Mouse (Mus musculus): ENCODE measurements around the gene Atp13a4. TPM values are rescaled to one million over a fixed set of nuclear protein-coding genes. Genes with fewer than 3 reads are reported as not detected.

The Atp13a4 gene
- polyA plus RNA-seq, 1 experiment: 0.01 TPM

- H3K36me3 ChIP-seq (ENCODE audit: control insufficient read depth, insufficient read depth): no peaks in the 10 kb centered on the region
- TF ChIP-seq SRF (IDR thresholded peaks at IDR 0.05; ENCODE audit: control insufficient read depth, insufficient read length, low read depth): no peak
- no peak for TF ChIP-seq MYOD1 (IDR thresholded peaks at IDR 0.05; ENCODE audit: control insufficient read depth in 1 of 3, insufficient read length in 2 of 3, low read depth in 2 of 3)
- TF ChIP-seq MAX (IDR thresholded peaks at IDR 0.05; ENCODE audit: low read depth): no peak
- TF ChIP-seq POLR2AphosphoS2 (IDR thresholded peaks at IDR 0.05; ENCODE audit: insufficient read length, low read depth): no peak
- TF ChIP-seq USF1 (IDR thresholded peaks at IDR 0.05; ENCODE audit: low read depth): no peak
- no peak for TF ChIP-seq CEBPB (IDR thresholded peaks at IDR 0.05; ENCODE audit: insufficient read depth, poor library complexity, severe bottlenecking)
- no peak for TF ChIP-seq REST (IDR thresholded peaks at IDR 0.05; ENCODE audit: insufficient read depth, insufficient read length)
- no peak for TF ChIP-seq MYOG (IDR thresholded peaks at IDR 0.05; ENCODE audit: control insufficient read depth in 1 of 3, insufficient read depth in 1 of 3, insufficient read length in 2 of 3, low read depth in 2 of 3)
- no peak for TF ChIP-seq TCF3 (IDR thresholded peaks at IDR 0.05; ENCODE audit: insufficient read length, low read depth)
- no peak for TF ChIP-seq POLR2A (IDR thresholded peaks at IDR 0.05; ENCODE audit: insufficient read length, low read depth)
- no peak for TF ChIP-seq TCF12 (IDR thresholded peaks at IDR 0.05; ENCODE audit: insufficient read depth, poor library complexity, severe bottlenecking)
- no peak for TF ChIP-seq E2F4 (IDR thresholded peaks at IDR 0.05; ENCODE audit: insufficient read depth)
- no peaks in the 10 kb centered on the region for H3K79me2 ChIP-seq (ENCODE audit: control insufficient read depth, insufficient read depth)
- H3K27me3 ChIP-seq (ENCODE audit: control insufficient read depth, insufficient read depth, insufficient read length): no peaks in the 10 kb centered on the region
- no peak overlapping the region for H3K4me2 ChIP-seq (ENCODE audit: low read depth)
- H3K4me3 ChIP-seq: no peak overlapping the region
- no peak overlapping the region for H3ac ChIP-seq (ENCODE audit: control insufficient read depth, insufficient read length)
Observed at GRCm38 (mm10) chr16:29504671-29505070, 40.0 kb downstream of the Atp13a4 start.

GRCm38 (mm10) chr16:29504198-29504597 is 40.5 kb downstream of the Atp13a4 start:
- no peak for TF ChIP-seq CEBPB (IDR thresholded peaks at IDR 0.05; ENCODE audit: insufficient read depth, poor library complexity, severe bottlenecking)
- no peak for TF ChIP-seq REST (IDR thresholded peaks at IDR 0.05; ENCODE audit: insufficient read depth, insufficient read length)
- TF ChIP-seq MYOD1 (IDR thresholded peaks at IDR 0.05; ENCODE audit: control insufficient read depth in 1 of 3, insufficient read length in 2 of 3, low read depth in 2 of 3): no peak
- no peak for TF ChIP-seq SRF (IDR thresholded peaks at IDR 0.05; ENCODE audit: control insufficient read depth, insufficient read length, low read depth)
- Histone ChIP-seq H3K79me2 (ENCODE audit: control insufficient read depth, insufficient read depth) (no peaks in the 10 kb centered on the region), H3K36me3 (ENCODE audit: control insufficient read depth, insufficient read depth) (no peaks in the 10 kb centered on the region), H3K27me3 (ENCODE audit: control insufficient read depth, insufficient read depth, insufficient read length) (no peaks in the 10 kb centered on the region), H3ac (ENCODE audit: control insufficient read depth, insufficient read length) (no peak overlapping the region), H3K4me2 (ENCODE audit: low read depth) (no peak overlapping the region), H3K4me3 (no peak overlapping the region)

DNA sequence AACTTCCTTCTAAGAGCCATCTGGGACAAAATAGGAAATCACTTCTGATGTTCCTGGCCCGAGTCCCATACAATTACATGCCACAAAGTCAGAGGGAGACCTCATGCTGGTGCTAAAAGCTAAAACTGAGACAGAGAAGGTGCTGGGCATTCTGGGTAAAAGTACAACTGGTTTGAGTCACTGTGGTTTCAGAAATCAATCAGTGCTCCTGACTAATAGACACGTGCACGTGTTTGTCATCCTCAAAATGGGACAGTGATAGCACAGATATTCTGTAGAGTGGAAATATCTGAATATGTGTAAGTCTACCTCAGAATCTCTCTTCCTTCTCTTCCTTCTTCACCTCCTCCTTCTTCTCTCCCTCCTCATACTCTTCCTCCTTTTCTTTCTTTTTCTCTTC is 53.6 kb downstream of the Atp13a4 start:
- H3K4me2 ChIP-seq (ENCODE audit: low read depth): no peak overlapping the region
- no peaks in the 10 kb centered on the region for H3K27me3 ChIP-seq (ENCODE audit: control insufficient read depth, insufficient read depth, insufficient read length)
- no peaks in the 10 kb centered on the region for H3K36me3 ChIP-seq (ENCODE audit: control insufficient read depth, insufficient read depth)
- H3K79me2 ChIP-seq (ENCODE audit: control insufficient read depth, insufficient read depth): no peaks in the 10 kb centered on the region
- H3K4me3 ChIP-seq: no peak overlapping the region
- H3ac ChIP-seq (ENCODE audit: control insufficient read depth, insufficient read length): no peak overlapping the region
- TF ChIP-seq SRF (IDR thresholded peaks at IDR 0.05; ENCODE audit: control insufficient read depth, insufficient read length, low read depth) (no peak), USF1 (IDR thresholded peaks at IDR 0.05; ENCODE audit: low read depth) (no peak), POLR2A (IDR thresholded peaks at IDR 0.05; ENCODE audit: insufficient read length, low read depth) (no peak), MYOG (IDR thresholded peaks at IDR 0.05; ENCODE audit: control insufficient read depth in 1 of 3, insufficient read depth in 1 of 3, insufficient read length in 2 of 3, low read depth in 2 of 3) (no peak), TCF3 (IDR thresholded peaks at IDR 0.05; ENCODE audit: insufficient read length, low read depth) (no peak), REST (IDR thresholded peaks at IDR 0.05; ENCODE audit: insufficient read depth, insufficient read length) (no peak), E2F4 (IDR thresholded peaks at IDR 0.05; ENCODE audit: insufficient read depth) (no peak), POLR2AphosphoS2 (IDR thresholded peaks at IDR 0.05; ENCODE audit: insufficient read length, low read depth) (no peak), MYOD1 (IDR thresholded peaks at IDR 0.05; ENCODE audit: control insufficient read depth in 1 of 3, insufficient read length in 2 of 3, low read depth in 2 of 3) (no peak)

DNA sequence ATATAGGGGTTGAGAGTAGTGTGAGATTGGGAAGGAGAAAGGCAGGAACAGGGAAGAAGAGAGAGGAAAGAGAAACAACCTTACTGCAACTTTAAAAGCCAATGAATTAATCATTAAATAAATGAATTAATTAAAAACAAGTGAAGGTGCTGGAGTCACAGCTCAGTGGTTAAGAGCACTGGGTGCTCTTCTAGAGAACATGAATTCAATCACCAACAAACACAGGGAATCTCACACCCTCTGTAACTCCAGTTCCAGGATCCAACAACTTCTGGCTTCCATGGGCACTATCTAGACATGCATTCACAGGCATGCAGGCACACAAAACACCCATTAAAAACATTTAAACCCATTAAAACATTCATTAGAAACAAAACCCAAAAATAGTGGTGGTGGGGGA is 63.2 kb downstream of the Atp13a4 start:
- Histone ChIP-seq H3K4me2 (ENCODE audit: low read depth) (no peak overlapping the region), H3K36me3 (ENCODE audit: control insufficient read depth, insufficient read depth) (no peaks in the 10 kb centered on the region), H3K27me3 (ENCODE audit: control insufficient read depth, insufficient read depth, insufficient read length) (no peaks in the 10 kb centered on the region), H3ac (ENCODE audit: control insufficient read depth, insufficient read length) (no peak overlapping the region), H3K4me3 (no peak overlapping the region), H3K79me2 (ENCODE audit: control insufficient read depth, insufficient read depth) (no peaks in the 10 kb centered on the region)
- TF ChIP-seq CEBPB (IDR thresholded peaks at IDR 0.05; ENCODE audit: insufficient read depth, poor library complexity, severe bottlenecking): no peak
- TF ChIP-seq MAX (IDR thresholded peaks at IDR 0.05; ENCODE audit: low read depth): no peak
- TF ChIP-seq MYOG (IDR thresholded peaks at IDR 0.05; ENCODE audit: control insufficient read depth in 1 of 3, insufficient read depth in 1 of 3, insufficient read length in 2 of 3, low read depth in 2 of 3): no peak
- TF ChIP-seq USF1 (IDR thresholded peaks at IDR 0.05; ENCODE audit: low read depth): no peak
- TF ChIP-seq MYOD1 (IDR thresholded peaks at IDR 0.05; ENCODE audit: control insufficient read depth in 1 of 3, insufficient read length in 2 of 3, low read depth in 2 of 3): no peak
- no peak for TF ChIP-seq POLR2A (IDR thresholded peaks at IDR 0.05; ENCODE audit: insufficient read length, low read depth)
- no peak for TF ChIP-seq E2F4 (IDR thresholded peaks at IDR 0.05; ENCODE audit: insufficient read depth)

DNA sequence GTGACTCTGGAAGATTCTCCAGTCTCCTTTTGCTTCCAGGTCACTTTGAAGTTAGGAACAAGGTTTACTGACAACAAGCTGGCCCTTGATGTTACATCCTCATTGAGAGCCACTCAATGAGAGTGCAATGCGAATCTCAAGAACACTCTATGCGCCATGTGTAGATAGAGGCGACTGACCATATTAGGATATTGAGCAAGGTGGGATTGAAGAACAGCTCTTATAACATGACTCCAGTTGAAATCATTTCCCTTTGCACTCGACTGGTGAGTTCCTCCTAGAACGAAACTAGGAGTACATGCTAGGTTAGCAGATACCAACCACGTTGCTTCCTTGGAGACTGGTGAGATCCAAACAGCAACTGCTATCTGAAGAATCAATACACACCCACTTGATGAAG is 64.3 kb downstream of the Atp13a4 start:
- Histone ChIP-seq H3ac (ENCODE audit: control insufficient read depth, insufficient read length) (no peak overlapping the region), H3K36me3 (ENCODE audit: control insufficient read depth, insufficient read depth) (no peaks in the 10 kb centered on the region), H3K4me3 (no peak overlapping the region), H3K4me2 (ENCODE audit: low read depth) (no peak overlapping the region), H3K79me2 (ENCODE audit: control insufficient read depth, insufficient read depth) (no peaks in the 10 kb centered on the region), H3K27me3 (ENCODE audit: control insufficient read depth, insufficient read depth, insufficient read length) (no peaks in the 10 kb centered on the region)
- TF ChIP-seq POLR2AphosphoS2 (IDR thresholded peaks at IDR 0.05; ENCODE audit: insufficient read length, low read depth): no peak
- no peak for TF ChIP-seq TCF3 (IDR thresholded peaks at IDR 0.05; ENCODE audit: insufficient read length, low read depth)
- no peak for TF ChIP-seq MAX (IDR thresholded peaks at IDR 0.05; ENCODE audit: low read depth)
- no peak for TF ChIP-seq SRF (IDR thresholded peaks at IDR 0.05; ENCODE audit: control insufficient read depth, insufficient read length, low read depth)
- no peak for TF ChIP-seq E2F4 (IDR thresholded peaks at IDR 0.05; ENCODE audit: insufficient read depth)
- no peak for TF ChIP-seq USF1 (IDR thresholded peaks at IDR 0.05; ENCODE audit: low read depth)
- TF ChIP-seq CEBPB (IDR thresholded peaks at IDR 0.05; ENCODE audit: insufficient read depth, poor library complexity, severe bottlenecking): no peak
